Mouse (Mus musculus) kidney, adult 2 months (tissue): ENCODE results near the gene Pdcd5. TPM values are rescaled to one million over a fixed set of nuclear protein-coding genes. Genes with fewer than 3 reads are reported as not detected.

Experiments
- DNase-seq: peaks from one replicate; pipeline ENCODE4 v3.0.0; 2021
- H3K27ac ChIP-seq: fragments of 200-500 bp; 2 replicates; pipeline ENCODE4 v1.5.1; 2012; ENCODE audit warnings: low read depth, low read length, control low read depth, inconsistent platforms; ENCODE audit not compliant: insufficient read depth
- H3K27me3 ChIP-seq: fragments of 200-500 bp; replicated peaks from 2 replicates; pipeline ENCODE4 v1.6.1; 2012; ENCODE audit warnings: mild to moderate bottlenecking, moderate library complexity, low read length, inconsistent platforms; ENCODE audit not compliant: control insufficient read depth, insufficient read depth
- H3K36me3 ChIP-seq: fragments of 200-500 bp; 2 replicates; pipeline ENCODE4 v1.6.1; 2012; ENCODE audit warnings: mild to moderate bottlenecking, moderate library complexity, low read length, inconsistent platforms; ENCODE audit not compliant: control insufficient read depth, insufficient read depth
- H3K4me1 ChIP-seq: fragments of 200-500 bp; 2 replicates; pipeline ENCODE4 v1.6.1; 2011; ENCODE audit warnings: low read length; ENCODE audit not compliant: control insufficient read depth, insufficient read depth
- H3K4me3 ChIP-seq: fragments of 200-500 bp; 2 replicates; pipeline ENCODE4 v1.5.1; 2011; ENCODE audit warnings: mild to moderate bottlenecking, low read depth, low read length, control low read depth; ENCODE audit not compliant: insufficient read depth
- CTCF ChIP-seq: fragments of 200-500 bp; conservative IDR thresholded peaks from 2 replicates; pipeline ENCODE4 v1.5.1; 2011; ENCODE audit warnings: low read depth, mild to moderate bottlenecking, control low read depth, low read length, moderate library complexity, mixed read lengths; ENCODE audit not compliant: insufficient read depth, insufficient read length
- POLR2A ChIP-seq: fragments of 200-500 bp; IDR thresholded peaks from one replicate; pipeline ENCODE4 v1.6.1; 2011; ENCODE audit warnings: low read depth, low read length, control low read depth
- WGBS: fragments of 180-500 bp; shearing (Covaris S2); methylation state at CpG from one replicate; pipeline ENCODE4 v1.1.7; 2018; 5-methylcytosine and 5-hydroxymethylcytosine counted together
- polyA plus RNA-seq: library from polyadenylated mRNA; depleted of rRNA; stranded (reverse); fragments of >200 nt; gene quantifications from 2 replicates; pipeline ENCODE4 v1.2.3, GENCODE M21; 2012

Pdcd5 gene
- polyA plus RNA-seq, 1 experiment = 57.4 TPM

DNA sequence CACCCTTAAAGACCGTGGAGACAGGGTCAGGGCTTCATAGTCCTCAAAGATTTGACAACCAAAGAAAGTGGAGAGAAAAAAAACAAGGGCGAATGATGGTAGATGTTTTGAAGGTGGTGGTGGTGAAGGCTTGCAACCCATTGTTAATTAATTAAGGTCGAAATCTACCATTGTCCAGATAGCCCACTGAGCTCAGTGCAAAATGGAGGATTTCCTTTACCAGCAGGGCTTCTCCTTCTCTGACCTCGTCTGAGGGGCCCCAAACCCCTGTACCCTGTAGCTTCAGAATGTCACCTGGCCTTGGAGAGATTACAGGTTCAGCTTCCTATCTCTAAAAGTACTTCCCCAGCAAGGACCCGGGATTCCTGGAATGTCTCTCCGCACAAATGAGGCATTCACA, 10.5 kb upstream of the Pdcd5 start:
- DNase-seq = no peak
- Histone ChIP-seq H3K4me1 (no peaks in the 10 kb centered on the region), H3K36me3 (no peaks in the 10 kb centered on the region), H3K4me3 (no peak overlapping the region), H3K27ac (no peak overlapping the region), H3K27me3 (no peaks in the 10 kb centered on the region)
- WGBS = 50% methylated on average over 6 of the region's 6 CpGs
- TF ChIP-seq POLR2A (no peak), CTCF (no peak)

DNA sequence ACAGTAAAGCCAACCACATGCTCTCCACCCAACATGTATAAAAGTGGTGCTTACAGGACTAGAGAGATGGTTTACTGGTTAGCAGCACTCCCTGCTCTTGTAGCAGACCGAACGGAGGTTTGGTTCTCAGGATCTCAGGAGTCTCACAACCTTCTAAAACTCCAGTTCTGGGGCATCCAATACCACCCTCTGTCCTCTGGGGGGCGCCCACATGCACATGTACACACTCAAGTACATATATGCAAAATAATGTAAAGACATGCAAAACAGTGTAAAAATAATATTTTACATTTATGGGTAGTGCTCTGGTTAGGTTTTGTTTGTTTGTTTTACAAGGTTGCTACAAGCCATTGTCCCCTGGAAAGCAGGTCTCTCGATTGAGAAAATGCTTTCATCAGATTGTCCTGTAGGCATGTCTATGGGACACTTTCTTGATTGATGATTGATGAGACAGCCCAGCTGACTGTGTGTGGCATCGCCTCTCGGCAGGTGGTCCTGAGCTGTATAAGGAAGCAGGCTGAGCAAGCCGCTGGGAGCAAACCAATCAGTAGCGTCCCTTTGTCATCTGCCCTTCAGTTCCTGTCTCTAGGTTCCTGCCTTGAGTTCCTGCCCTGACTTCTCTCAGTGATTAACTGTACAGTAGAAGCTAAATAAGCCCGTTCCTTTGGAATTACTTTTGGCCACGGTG, 4.4 kb upstream of the Pdcd5 start:
- no peak for DNase-seq
- no peak for TF ChIP-seq POLR2A
- no peak for TF ChIP-seq CTCF
- Histone ChIP-seq H3K4me1 (no peaks in the 10 kb centered on the region), H3K4me3 (no peak overlapping the region), H3K27me3 (no peaks in the 10 kb centered on the region), H3K36me3 (no peaks in the 10 kb centered on the region), H3K27ac (no peak overlapping the region)
- WGBS = 84% methylated on average over 10 of the region's 10 CpGs

DNA sequence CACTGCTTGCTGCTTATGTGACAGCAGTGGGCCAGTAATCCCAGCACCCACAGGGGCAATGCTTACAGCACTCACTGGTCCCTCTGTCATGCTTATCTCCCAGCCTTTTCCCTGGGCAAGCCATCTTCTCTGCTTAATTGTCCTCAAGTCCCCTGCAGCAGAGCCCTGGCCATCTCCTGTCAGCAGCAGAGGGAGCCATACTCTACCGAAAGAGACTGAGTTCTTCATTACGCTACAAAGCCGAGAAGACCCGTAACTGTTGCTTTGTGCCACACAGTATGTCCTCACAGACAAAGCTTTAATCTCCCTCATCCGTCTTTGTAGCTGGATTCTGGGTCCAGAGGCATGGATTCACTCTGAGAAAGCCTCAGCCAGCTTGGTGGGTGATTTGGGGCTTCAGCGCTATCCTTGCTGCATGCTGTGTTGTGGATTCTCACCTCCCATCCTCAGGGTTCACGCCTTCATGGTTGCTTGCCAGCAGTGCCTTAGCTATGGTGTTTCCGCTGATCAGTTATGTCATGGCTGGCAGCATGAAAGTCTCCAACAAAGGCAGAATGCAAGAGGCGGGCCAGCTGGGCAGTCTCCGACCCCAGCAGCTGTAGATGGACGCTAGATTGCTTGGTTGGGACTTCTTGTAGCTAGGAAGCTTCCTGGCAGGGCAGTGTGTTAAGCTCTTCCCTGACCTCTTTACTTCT, 3.5 kb upstream of the Pdcd5 start:
- Histone ChIP-seq H3K36me3 (no peaks in the 10 kb centered on the region), H3K4me1 (no peaks in the 10 kb centered on the region), H3K4me3 (no peak overlapping the region), H3K27ac (no peak overlapping the region), H3K27me3 (no peaks in the 10 kb centered on the region)
- WGBS = 70% methylated on average over 11 of the region's 11 CpGs
- DNase-seq = no peak
- TF ChIP-seq CTCF = no peak
- no peak for TF ChIP-seq POLR2A

DNA sequence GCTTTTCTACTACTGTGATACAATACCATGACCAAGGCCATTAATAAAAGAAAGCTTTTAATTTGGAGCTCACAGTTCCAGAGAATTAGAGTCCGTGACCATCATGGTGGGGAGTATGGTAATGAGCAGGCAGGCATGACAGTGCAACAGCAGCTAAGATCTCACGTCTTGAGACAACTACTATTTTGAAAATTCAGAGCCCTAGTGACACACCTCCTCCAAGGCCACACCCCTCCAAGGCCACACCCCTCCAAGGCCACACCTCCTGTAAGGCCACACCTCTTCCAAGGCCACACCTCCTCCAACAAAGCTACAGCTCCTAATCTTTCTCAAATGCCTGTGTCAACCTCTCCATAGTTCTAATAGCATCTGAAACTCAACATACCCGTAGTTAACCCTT, 1.8 kb upstream of the Pdcd5 start:
- 25% methylated on average over 3 of the region's 3 CpGs for WGBS
- TF ChIP-seq POLR2A (no peak), CTCF (no peak)
- Histone ChIP-seq H3K4me3 (no peak overlapping the region), H3K36me3 (no peaks in the 10 kb centered on the region), H3K27me3 (no peaks in the 10 kb centered on the region), H3K4me1 (no peaks in the 10 kb centered on the region), H3K27ac (no peak overlapping the region)
- DNase-seq = peak; percentile 75

DNA sequence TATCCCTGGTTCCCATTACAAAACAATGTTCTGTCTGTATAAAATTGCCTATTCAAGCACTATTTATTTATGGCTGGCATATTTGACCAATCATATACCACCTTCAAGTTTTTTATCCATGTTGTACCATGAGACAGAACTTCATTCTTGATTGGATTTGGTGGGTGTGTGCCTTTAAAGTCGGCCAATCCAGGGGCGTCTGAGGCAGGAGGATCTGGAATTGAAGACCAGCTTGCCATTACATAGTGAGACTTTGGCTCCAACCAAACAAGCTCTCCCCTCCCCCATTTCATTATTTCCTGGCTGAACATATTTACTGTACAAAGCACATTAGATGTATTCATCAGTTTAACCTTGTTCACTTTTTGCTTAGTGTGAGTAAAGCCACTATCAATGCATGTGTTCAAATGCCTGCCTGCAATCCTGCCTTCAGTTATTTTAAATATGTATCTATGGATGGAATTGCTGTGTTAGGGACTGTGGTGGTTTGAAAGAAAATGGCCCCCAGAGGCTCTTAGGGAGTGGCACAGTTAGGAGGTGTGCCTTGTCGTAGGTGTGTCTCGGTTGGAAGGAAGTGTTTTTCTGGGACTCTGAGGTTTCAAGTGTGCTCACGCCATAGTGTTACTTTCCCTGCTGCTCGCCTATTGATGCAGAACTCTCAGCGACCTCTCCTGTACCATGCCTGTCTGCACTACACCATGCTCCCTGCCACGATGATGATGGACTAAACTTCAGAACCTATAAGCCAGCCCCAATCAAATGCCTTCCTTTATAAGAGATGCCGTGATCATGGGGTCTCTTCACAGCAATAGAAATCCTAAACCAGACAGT, 1.1 kb upstream of the Pdcd5 start:
- WGBS = 37% methylated on average over 9 of the region's 9 CpGs
- DNase-seq = no peak
- H3K27me3 ChIP-seq = no peaks in the 10 kb centered on the region
- no peak for TF ChIP-seq POLR2A
- TF ChIP-seq CTCF = no peak
- no peak overlapping the region for H3K27ac ChIP-seq
- H3K4me1 ChIP-seq = no peaks in the 10 kb centered on the region
- no peak overlapping the region for H3K4me3 ChIP-seq
- no peaks in the 10 kb centered on the region for H3K36me3 ChIP-seq

DNA sequence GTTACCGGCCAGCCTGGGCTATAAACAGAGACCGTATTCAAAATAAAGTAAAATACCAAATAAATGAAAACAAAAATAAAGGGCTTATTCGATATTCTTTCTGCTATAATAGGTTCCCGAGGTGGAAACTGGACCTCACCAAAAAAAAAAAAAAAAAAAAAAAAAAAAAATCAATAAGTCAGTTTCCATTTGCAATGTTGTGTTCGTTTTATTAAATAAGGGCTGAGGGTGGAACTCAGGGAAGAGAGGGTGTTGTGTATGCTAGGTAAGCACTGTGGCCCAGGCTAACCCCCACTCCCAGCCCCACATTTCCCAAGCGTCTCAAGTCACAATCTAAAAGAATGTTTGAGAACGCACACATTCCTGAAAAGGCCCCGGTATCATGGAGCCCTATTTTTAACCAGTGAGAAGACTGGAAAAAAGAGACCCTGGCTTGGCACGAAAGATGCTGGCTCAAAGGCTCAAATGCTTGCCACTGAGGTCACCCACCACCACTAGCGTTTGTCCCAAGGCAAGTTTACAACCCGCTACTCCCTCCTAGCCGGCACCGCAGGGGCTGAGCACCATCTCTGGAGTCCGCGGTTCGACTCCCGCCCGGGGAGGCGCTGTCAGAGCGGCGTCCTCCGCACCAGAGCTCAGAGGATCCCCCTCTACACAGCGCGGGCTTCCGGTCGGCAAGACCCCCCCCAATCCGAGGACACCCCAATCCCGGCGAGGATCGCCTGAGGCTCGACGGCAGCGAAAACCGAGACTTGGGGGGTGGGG, 822 bp downstream of the Pdcd5 start:
- Histone ChIP-seq H3K27ac (no peak overlapping the region), H3K36me3 (0 out of 2 replicates have a peak, but pooled peaks cover 2% of the 10 kb centered on the region), H3K4me1 (no peaks in the 10 kb centered on the region), H3K27me3 (no peaks in the 10 kb centered on the region), H3K4me3 (peak overlapping the region; percentile 87)
- DNase-seq = peak; percentile 12
- WGBS = 6% methylated on average over 34 of the region's 34 CpGs
- TF ChIP-seq CTCF (no peak), POLR2A (no peak)
